Mouse (Mus musculus): ENCODE measurements around the gene Zdhhc9. TPM values are rescaled to one million over a fixed set of nuclear protein-coding genes. Genes with fewer than 3 reads are reported as not detected.

Gene Zdhhc9
- total and polyA plus RNA-seq, 2 experiments from 2014 or later, result 5.3 to 43.3 TPM

DNA sequence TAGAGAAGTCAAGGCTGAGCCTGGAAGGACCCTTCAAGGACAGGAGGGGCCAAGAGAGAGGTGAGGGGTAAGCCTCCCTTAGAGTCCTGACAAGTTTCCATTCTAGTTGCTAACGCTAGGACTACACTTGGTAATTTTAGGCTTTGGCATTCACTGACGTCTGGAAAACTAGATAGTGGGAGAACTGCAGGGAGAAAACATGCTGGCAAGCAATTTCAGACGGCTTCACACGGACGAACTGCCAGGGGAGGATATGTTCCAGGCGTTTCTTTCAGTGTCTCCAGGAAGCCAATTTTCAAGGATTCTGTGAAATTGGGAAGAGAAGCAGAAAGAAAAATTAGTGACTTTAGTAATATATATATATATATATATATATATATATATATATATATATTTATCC, 26.8 kb downstream of the Zdhhc9 start:
- H3K27ac ChIP-seq (ENCODE audit: low read depth, low read length), result no peak overlapping the region
- H3K27me3 ChIP-seq (ENCODE audit: insufficient read depth, low read length), result no peaks in the 10 kb centered on the region
- H3K9ac ChIP-seq, result no peak overlapping the region
- 73% methylated on average over 6 of the region's 6 CpGs for WGBS
- H3K36me3 ChIP-seq (ENCODE audit: insufficient read depth), result peaks cover 12% of the 10 kb centered on the region
- no peak for ATAC-seq
- TF ChIP-seq CTCF (IDR thresholded peaks at IDR 0.05; ENCODE audit: low read depth), result no peak
- no peak overlapping the region for H3K4me2 ChIP-seq (ENCODE audit: low read depth)
- H3K4me1 ChIP-seq (ENCODE audit: insufficient read depth), result no peaks in the 10 kb centered on the region
- DNase-seq, result peak; percentile 35
- no peaks in the 10 kb centered on the region for H3K9me3 ChIP-seq (ENCODE audit: low read length)
- no peak overlapping the region for H3K4me3 ChIP-seq (ENCODE audit: low read depth, low read length)

DNA sequence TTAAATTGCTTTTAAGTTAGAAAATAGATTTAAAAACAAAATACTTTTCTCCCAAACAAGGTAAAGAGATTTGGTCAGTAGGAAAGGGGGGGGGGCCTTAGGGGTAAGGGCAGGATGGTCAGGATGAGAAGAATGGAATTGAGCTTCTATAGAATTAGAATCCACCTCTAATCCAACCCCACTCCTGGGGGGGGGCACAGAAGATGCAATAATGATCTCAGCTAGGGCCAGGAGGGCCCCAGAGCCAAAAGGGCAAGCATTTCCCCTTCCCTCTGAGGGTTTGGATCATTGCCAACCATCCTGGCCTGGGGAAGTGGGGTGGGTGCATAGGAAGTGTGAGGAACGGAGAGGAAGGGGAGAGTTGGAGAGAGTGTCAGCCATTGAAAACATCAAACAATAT, 38.3 kb downstream of the Zdhhc9 start:
- Histone ChIP-seq H3K36me3 (ENCODE audit: insufficient read depth) (peaks cover 4% of the 10 kb centered on the region; the same call in 1 of the 2 replicates), H3K4me3 (ENCODE audit: low read depth, low read length) (no peak overlapping the region), H3K4me2 (ENCODE audit: low read depth) (no peak overlapping the region), H3K27me3 (ENCODE audit: insufficient read depth, low read length) (no peaks in the 10 kb centered on the region), H3K4me1 (ENCODE audit: insufficient read depth) (no peaks in the 10 kb centered on the region), H3K9ac (no peak overlapping the region), H3K27ac (ENCODE audit: low read depth, low read length) (no peak overlapping the region), H3K9me3 (ENCODE audit: low read length) (no peaks in the 10 kb centered on the region)
- TF ChIP-seq CTCF (IDR thresholded peaks at IDR 0.05; ENCODE audit: low read depth), result no peak
- DNase-seq, result no peak
- WGBS, result 27% methylated on average over 1 of the region's 1 CpGs
- ATAC-seq, result no peak

DNA sequence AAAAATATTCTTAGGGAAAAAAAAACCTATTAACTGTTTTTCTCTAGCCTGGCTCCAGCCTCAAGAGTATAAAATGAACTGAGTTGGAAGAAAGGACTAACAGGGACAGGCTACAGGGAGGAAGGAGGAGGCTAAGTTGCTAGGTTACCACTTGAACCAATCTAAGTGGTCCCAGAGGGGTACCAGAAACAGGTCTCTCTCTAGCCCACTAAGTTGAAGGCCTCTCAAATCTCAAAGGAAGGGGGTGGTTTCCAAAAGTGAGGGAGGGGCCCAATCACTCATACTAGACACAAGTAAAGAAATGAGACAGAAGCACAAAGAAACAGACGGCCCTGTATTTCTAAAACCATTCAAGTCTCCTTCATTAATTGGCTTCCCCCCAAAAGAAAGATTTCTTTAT, 38.8 kb downstream of the Zdhhc9 start:
- Histone ChIP-seq H3K4me3 (ENCODE audit: low read depth, low read length) (no peak overlapping the region), H3K4me1 (ENCODE audit: insufficient read depth) (no peaks in the 10 kb centered on the region), H3K27ac (ENCODE audit: low read depth, low read length) (no peak overlapping the region), H3K9ac (no peak overlapping the region), H3K9me3 (ENCODE audit: low read length) (no peaks in the 10 kb centered on the region), H3K27me3 (ENCODE audit: insufficient read depth, low read length) (no peaks in the 10 kb centered on the region), H3K4me2 (ENCODE audit: low read depth) (no peak overlapping the region), H3K36me3 (ENCODE audit: insufficient read depth) (no peaks in the 10 kb centered on the region; the same call in 1 of the 2 replicates)
- ATAC-seq, result peak; percentile 62
- 46% methylated on average over 1 of the region's 1 CpGs for WGBS
- no peak for TF ChIP-seq CTCF (IDR thresholded peaks at IDR 0.05; ENCODE audit: low read depth)
- no peak for DNase-seq

DNA sequence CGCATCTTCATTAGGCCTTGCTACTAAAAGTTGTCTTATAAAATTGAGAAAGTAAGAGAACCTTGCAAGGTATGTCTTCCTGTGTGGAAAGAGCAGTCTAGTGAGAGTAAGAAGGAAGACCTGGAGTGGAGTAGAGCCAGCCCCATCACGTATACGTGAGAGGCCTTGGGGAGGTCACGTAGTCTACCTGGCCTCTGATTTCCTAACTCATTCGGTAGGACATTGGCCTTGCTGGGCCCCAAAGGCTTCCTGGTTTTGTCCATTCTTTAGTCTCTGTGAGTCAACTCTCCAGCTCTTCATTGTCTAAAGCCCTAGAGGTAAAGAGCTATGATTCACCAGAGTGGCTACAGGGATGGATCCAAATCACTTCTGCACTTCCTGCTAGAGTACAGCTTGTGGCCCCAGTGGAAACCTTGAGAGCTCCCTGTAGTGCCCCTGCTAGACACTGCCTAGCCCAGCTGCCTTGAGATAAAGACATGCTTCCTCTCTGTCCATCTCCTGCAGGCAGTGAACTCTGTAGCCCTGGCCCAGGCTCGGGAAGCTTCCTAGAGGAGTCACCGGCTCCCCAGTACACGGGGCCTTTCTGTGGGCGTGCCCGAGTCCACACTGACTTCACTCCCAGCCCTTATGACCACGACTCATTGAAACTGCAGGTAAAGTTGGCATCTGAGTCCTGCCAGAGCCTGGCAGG, 50.3 kb downstream of the Zdhhc9 start:
- Histone ChIP-seq H3K4me3 (ENCODE audit: low read depth, low read length) (no peak overlapping the region), H3K4me1 (ENCODE audit: insufficient read depth) (no peaks in the 10 kb centered on the region), H3K27me3 (ENCODE audit: insufficient read depth, low read length) (no peaks in the 10 kb centered on the region), H3K9ac (no peak overlapping the region), H3K36me3 (ENCODE audit: insufficient read depth) (no peaks in the 10 kb centered on the region), H3K4me2 (ENCODE audit: low read depth) (no peak overlapping the region), H3K27ac (ENCODE audit: low read depth, low read length) (no peak overlapping the region), H3K9me3 (ENCODE audit: low read length) (no peaks in the 10 kb centered on the region)
- no peak for TF ChIP-seq CTCF (IDR thresholded peaks at IDR 0.05; ENCODE audit: low read depth)
- no peak for DNase-seq
- 91% methylated on average over 11 of the region's 11 CpGs for WGBS
- ATAC-seq, result no peak

DNA sequence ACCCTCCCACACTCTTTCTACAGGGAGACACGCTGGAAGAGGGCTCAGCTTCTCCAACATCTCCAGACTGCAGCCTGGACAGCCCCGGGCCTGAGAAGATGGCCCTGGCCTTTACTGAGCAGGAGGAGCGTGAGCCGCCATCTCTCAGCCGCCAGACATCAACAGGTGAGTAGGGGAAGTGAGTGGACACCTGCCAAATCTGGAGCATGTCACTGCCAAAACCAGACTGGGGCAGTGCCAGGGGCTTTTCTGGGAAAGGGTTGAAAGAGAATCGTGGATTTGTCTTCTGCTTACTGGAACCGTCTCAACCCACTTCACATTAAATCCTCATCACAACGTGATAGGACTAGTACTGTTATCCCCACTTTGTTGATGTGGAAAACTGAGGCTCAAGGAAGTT, 51.3 kb downstream of the Zdhhc9 start:
- Histone ChIP-seq H3K4me1 (ENCODE audit: insufficient read depth) (no peaks in the 10 kb centered on the region), H3K9ac (no peak overlapping the region), H3K4me2 (ENCODE audit: low read depth) (no peak overlapping the region), H3K27me3 (ENCODE audit: insufficient read depth, low read length) (no peaks in the 10 kb centered on the region), H3K36me3 (ENCODE audit: insufficient read depth) (no peaks in the 10 kb centered on the region), H3K4me3 (ENCODE audit: low read depth, low read length) (no peak overlapping the region), H3K27ac (ENCODE audit: low read depth, low read length) (no peak overlapping the region), H3K9me3 (ENCODE audit: low read length) (no peaks in the 10 kb centered on the region)
- WGBS, result 68% methylated on average over 8 of the region's 8 CpGs
- DNase-seq, result no peak
- TF ChIP-seq CTCF (IDR thresholded peaks at IDR 0.05; ENCODE audit: low read depth), result no peak
- ATAC-seq, result no peak

DNA sequence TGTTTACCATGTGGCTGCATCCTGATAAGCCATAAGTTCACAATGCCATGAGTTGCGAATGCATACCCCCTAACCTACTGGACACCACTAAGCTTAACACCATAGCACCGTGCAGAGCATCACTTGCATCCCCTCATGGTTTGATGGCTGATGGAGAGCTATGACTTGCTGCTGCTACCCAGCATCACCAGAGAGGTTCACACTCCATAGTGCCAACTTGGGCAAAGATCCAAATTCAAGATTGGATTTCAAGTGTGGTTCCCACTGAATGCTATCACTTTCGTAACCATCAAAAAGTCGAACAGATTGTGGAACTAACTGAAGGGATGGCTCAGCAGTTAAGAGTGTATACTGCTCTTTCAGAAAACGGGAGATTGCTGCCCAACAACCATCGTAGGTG, 53.2 kb downstream of the Zdhhc9 start:
- Histone ChIP-seq H3K36me3 (ENCODE audit: insufficient read depth) (no peaks in the 10 kb centered on the region), H3K9ac (no peak overlapping the region), H3K27me3 (ENCODE audit: insufficient read depth, low read length) (no peaks in the 10 kb centered on the region), H3K4me3 (ENCODE audit: low read depth, low read length) (no peak overlapping the region), H3K4me2 (ENCODE audit: low read depth) (no peak overlapping the region), H3K27ac (ENCODE audit: low read depth, low read length) (no peak overlapping the region), H3K4me1 (ENCODE audit: insufficient read depth) (no peaks in the 10 kb centered on the region), H3K9me3 (ENCODE audit: low read length) (no peaks in the 10 kb centered on the region)
- 71% methylated on average over 6 of the region's 6 CpGs for WGBS
- ATAC-seq, result peak; percentile 73
- no peak for TF ChIP-seq CTCF (IDR thresholded peaks at IDR 0.05; ENCODE audit: low read depth)
- peak; percentile 48 for DNase-seq

DNA sequence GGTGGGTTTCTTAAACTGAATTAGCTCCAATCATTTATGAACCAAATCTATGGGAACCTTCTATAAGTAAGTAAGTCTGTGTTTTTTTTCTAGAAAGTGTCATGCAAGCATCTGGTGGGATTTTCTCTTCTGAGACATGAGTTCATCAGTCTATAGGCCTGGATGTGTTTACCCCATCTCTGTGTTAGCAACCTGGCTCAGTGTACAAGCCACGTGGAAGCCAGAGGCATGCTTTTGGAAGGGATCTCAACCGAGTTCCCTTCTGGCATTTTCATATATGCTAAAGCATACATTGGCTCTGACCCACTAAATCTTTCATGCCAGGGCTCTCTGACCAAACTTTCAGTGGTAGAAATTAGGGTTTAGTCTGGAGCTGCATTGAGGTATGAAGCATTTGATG, 54.7 kb downstream of the Zdhhc9 start:
- Histone ChIP-seq H3K27me3 (ENCODE audit: insufficient read depth, low read length) (no peaks in the 10 kb centered on the region), H3K4me2 (ENCODE audit: low read depth) (no peak overlapping the region), H3K9me3 (ENCODE audit: low read length) (no peaks in the 10 kb centered on the region), H3K4me3 (ENCODE audit: low read depth, low read length) (no peak overlapping the region), H3K36me3 (ENCODE audit: insufficient read depth) (no peaks in the 10 kb centered on the region), H3K27ac (ENCODE audit: low read depth, low read length) (no peak overlapping the region), H3K9ac (no peak overlapping the region), H3K4me1 (ENCODE audit: insufficient read depth) (no peaks in the 10 kb centered on the region)
- TF ChIP-seq CTCF (IDR thresholded peaks at IDR 0.05; ENCODE audit: low read depth), result no peak
- ATAC-seq, result peak; percentile 74
- WGBS, result 65% methylated on average over 2 of the region's 2 CpGs
- DNase-seq, result peak; percentile 22
